Mouse (Mus musculus): ENCODE results near the gene Lag3. TPM values are rescaled to one million over a fixed set of nuclear protein-coding genes. Genes with fewer than 3 reads are reported as not detected.
"Not testable (repeated sequence)": the region's sequence is repeated elsewhere in the genome, so short reads cannot be mapped to it uniquely, and the experiment has no call there.

The Lag3 gene
- polyA plus RNA-seq, 1 experiment from 2014 or later, result 1.3 TPM

DNA sequence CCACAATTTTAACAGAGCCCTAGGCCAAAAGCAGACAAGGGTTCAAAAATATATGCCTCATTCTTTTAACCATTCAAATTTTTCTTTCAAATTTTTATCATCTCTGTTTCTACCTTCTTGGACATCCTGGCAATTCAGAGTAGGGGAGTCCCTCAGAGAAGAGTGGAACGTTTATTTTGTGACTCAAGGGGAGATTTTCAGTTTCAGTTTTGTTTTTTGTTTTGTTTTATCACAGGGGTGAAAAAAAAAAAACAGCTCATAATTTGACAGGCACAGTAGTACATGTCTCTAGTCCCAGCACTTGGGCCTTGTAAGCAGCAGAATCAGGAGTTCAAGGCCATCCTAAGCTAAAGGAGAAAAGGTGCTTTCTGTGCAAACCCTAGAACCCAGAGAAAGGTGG, 3.7 kb downstream of the Lag3 start:
- Histone ChIP-seq H3K4me3 (no peak overlapping the region), H3K9ac (no peak overlapping the region), H3K27ac (no peak overlapping the region), H3K4me2 (no peak overlapping the region), H3K9me3 (replicated peaks) (no peaks in the 10 kb centered on the region), H3K4me1 (peaks cover 47% of the 10 kb centered on the region), H3K36me3 (ENCODE audit: poor library complexity, severe bottlenecking) (peaks cover 5% of the 10 kb centered on the region), H3K27me3 (peaks cover 9% of the 10 kb centered on the region)
- ATAC-seq, result no peak
- 80% methylated on average over 1 of the region's 1 CpGs for WGBS

DNA sequence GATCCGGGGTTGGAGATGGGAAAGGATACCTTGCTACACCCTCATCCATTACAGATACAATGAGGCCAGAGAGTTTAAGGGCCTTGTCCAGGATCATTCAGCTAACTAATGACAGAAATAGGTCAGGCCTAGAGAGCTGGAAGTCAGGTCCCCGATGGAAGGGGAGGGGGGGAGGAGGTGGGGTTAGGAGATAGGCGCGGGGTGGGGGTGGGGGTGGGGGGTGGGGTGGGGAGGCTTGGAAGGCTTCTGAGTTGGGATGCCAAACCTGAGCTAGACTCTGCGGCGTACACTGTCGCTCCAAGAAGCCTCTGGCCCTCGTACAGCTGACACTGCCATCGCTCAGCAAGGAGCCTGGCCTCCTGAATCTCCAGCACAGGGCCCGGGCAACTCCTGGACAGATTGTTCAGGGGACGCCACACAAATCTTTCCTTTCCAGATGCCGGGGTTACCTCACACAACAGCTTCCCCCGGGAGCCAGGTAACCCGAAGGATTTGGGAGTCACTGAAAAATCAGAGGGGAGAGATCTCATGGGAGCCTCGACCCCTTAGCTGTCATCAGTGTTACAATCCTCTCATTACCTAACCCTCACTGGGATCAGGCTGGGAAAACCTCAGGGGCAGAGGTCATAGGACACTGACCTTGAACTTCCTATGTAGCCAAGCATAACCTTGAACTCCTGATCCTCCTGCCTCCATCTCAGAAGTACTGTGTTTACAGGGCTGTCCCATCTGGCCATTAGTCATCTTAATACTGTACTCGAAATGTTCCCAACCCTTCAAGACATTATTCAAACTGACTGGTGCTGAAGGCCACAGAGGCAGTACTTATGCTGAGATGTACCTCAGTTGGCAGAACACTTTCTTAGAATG, 6.3 kb downstream of the Lag3 start:
- Histone ChIP-seq H3K9me3 (replicated peaks) (no peaks in the 10 kb centered on the region), H3K27ac (peak overlapping the region; percentile 100), H3K4me2 (peak overlapping the region; percentile 70), H3K36me3 (ENCODE audit: poor library complexity, severe bottlenecking) (no peaks in the 10 kb centered on the region; the same call in 1 of the 2 replicates), H3K4me1 (peaks cover 33% of the 10 kb centered on the region), H3K9ac (peak overlapping the region; percentile 82), H3K27me3 (peaks cover 3% of the 10 kb centered on the region), H3K4me3 (peak overlapping the region; percentile 45)
- ATAC-seq, result peak; percentile 4; the same call in 1 of the 2 replicates
- 28% methylated on average over 13 of the region's 16 CpGs for WGBS

GRCm38 (mm10) chr6:124904161-124904981, 7.1 kb downstream of the Lag3 start:
- Histone ChIP-seq H3K4me1 (peaks cover 25% of the 10 kb centered on the region), H3K36me3 (ENCODE audit: poor library complexity, severe bottlenecking) (no peaks in the 10 kb centered on the region; the same call in 1 of the 2 replicates), H3K27ac (peak overlapping the region; percentile 100), H3K9me3 (replicated peaks) (no peaks in the 10 kb centered on the region), H3K4me2 (peak overlapping the region; percentile 70), H3K27me3 (no peaks in the 10 kb centered on the region), H3K9ac (peak overlapping the region; percentile 82), H3K4me3 (peak overlapping the region; percentile 45)
- WGBS, result 4% methylated on average over 24 of the region's 24 CpGs
- peak; percentile 79 for ATAC-seq

- peak overlapping the region; percentile 100 for H3K27ac ChIP-seq
- no peaks in the 10 kb centered on the region for H3K27me3 ChIP-seq
- H3K9ac ChIP-seq, result peak overlapping the region; percentile 82
- H3K4me1 ChIP-seq, result peaks cover 26% of the 10 kb centered on the region
- WGBS, result under 1% methylated on average over 23 of the region's 23 CpGs
- peak overlapping the region; percentile 45 for H3K4me3 ChIP-seq
- no peaks in the 10 kb centered on the region; the same call in 1 of the 2 replicates for H3K36me3 ChIP-seq (ENCODE audit: poor library complexity, severe bottlenecking)
- no peaks in the 10 kb centered on the region for H3K9me3 ChIP-seq (replicated peaks)
- H3K4me2 ChIP-seq, result peak overlapping the region; percentile 70
- ATAC-seq, result peak; percentile 86
Observed at GRCm38 (mm10) chr6:124903580-124904151, 7.8 kb downstream of the Lag3 start.

- no peak overlapping the region for H3K9ac ChIP-seq
- no peaks in the 10 kb centered on the region; the same call in 1 of the 2 replicates for H3K36me3 ChIP-seq (ENCODE audit: poor library complexity, severe bottlenecking)
- H3K4me3 ChIP-seq, result no peak overlapping the region
- no peaks in the 10 kb centered on the region for H3K9me3 ChIP-seq (replicated peaks)
- H3K4me1 ChIP-seq, result peaks cover 29% of the 10 kb centered on the region
- no peak overlapping the region for H3K4me2 ChIP-seq
- 0 out of 2 replicates have a peak overlapping the region, but pooled peaks have one; percentile 0 for H3K27ac ChIP-seq
- H3K27me3 ChIP-seq, result no peaks in the 10 kb centered on the region
- ATAC-seq, result no peak
Observed at GRCm38 (mm10) chr6:124901851-124902250, 9.7 kb downstream of the Lag3 start.

- peaks cover 29% of the 10 kb centered on the region for H3K4me1 ChIP-seq
- H3K9me3 ChIP-seq (replicated peaks), result no peaks in the 10 kb centered on the region
- no peaks in the 10 kb centered on the region for H3K36me3 ChIP-seq (ENCODE audit: poor library complexity, severe bottlenecking)
- no peak overlapping the region; the same call in 1 of the 2 replicates for H3K9ac ChIP-seq
- no peaks in the 10 kb centered on the region for H3K27me3 ChIP-seq
- no peak overlapping the region for H3K27ac ChIP-seq
- H3K4me2 ChIP-seq, result no peak overlapping the region
- H3K4me3 ChIP-seq, result no peak overlapping the region
- WGBS, result 68% methylated on average over 10 of the region's 10 CpGs
- ATAC-seq, result no peak
Observed at GRCm38 (mm10) chr6:124900801-124901480, 10.6 kb downstream of the Lag3 start.

GRCm38 (mm10) chr6:124900056-124900800, 11.3 kb downstream of the Lag3 start:
- Histone ChIP-seq H3K4me3 (no peak overlapping the region), H3K4me1 (peaks cover 25% of the 10 kb centered on the region), H3K9me3 (replicated peaks) (no peaks in the 10 kb centered on the region), H3K36me3 (ENCODE audit: poor library complexity, severe bottlenecking) (no peaks in the 10 kb centered on the region), H3K27ac (no peak overlapping the region), H3K27me3 (no peaks in the 10 kb centered on the region), H3K4me2 (no peak overlapping the region), H3K9ac (no peak overlapping the region; the same call in 1 of the 2 replicates)
- ATAC-seq, result no peak
- WGBS, result 49% methylated on average over 8 of the region's 8 CpGs

GRCm38 (mm10) chr6:124898359-124898758, 13.1 kb downstream of the Lag3 start:
- Histone ChIP-seq H3K9me3 (replicated peaks) (no peaks in the 10 kb centered on the region), H3K36me3 (ENCODE audit: poor library complexity, severe bottlenecking) (no peaks in the 10 kb centered on the region), H3K4me2 (no peak overlapping the region), H3K9ac (no peak overlapping the region), H3K4me3 (no peak overlapping the region), H3K27ac (peak overlapping the region; percentile 59), H3K4me1 (peaks cover 9% of the 10 kb centered on the region), H3K27me3 (no peaks in the 10 kb centered on the region)
- ATAC-seq, result peak; percentile 46
- 47% methylated on average over 3 of the region's 3 CpGs for WGBS

DNA sequence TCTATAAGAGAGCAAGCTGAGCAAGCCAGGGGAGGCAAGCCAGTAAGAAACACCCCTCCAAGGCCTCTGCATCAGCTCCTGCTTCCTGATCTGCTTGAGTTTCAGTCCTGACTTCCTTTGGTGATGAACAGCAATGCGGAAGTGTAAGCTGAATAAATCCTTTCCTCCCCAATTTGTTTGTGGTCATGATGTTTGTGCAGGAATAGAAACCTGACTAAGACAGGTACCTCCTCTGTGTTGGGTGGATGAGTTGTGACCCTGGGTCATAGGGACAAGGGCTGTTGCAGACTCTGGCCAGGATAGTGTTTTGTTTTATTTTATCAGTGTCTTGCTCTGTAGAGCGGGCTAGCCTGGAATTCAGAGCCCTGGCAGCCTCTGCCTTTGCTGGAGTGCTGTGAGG, 17.4 kb downstream of the Lag3 start:
- not testable (repeated sequence) for H3K9ac ChIP-seq; H3K27me3 ChIP-seq; ATAC-seq; H3K4me2 ChIP-seq; H3K27ac ChIP-seq; H3K4me1 ChIP-seq; H3K4me3 ChIP-seq; H3K9me3 ChIP-seq (replicated peaks); H3K36me3 ChIP-seq (ENCODE audit: poor library complexity, severe bottlenecking)
- WGBS, result 95% methylated on average over 2 of the region's 2 CpGs

GRCm38 (mm10) chr6:124890997-124891396, 20.5 kb downstream of the Lag3 start:
- H3K27me3 ChIP-seq, result no peaks in the 10 kb centered on the region
- no peak for ATAC-seq
- H3K9me3 ChIP-seq (replicated peaks), result peaks cover 4% of the 10 kb centered on the region; the same call in 1 of the 2 replicates
- H3K9ac ChIP-seq, result no peak overlapping the region
- H3K4me3 ChIP-seq, result no peak overlapping the region
- 69% methylated on average over 6 of the region's 6 CpGs for WGBS
- H3K4me1 ChIP-seq, result no peaks in the 10 kb centered on the region
- no peaks in the 10 kb centered on the region for H3K36me3 ChIP-seq (ENCODE audit: poor library complexity, severe bottlenecking)
- no peak overlapping the region for H3K4me2 ChIP-seq
- H3K27ac ChIP-seq, result no peak overlapping the region

DNA sequence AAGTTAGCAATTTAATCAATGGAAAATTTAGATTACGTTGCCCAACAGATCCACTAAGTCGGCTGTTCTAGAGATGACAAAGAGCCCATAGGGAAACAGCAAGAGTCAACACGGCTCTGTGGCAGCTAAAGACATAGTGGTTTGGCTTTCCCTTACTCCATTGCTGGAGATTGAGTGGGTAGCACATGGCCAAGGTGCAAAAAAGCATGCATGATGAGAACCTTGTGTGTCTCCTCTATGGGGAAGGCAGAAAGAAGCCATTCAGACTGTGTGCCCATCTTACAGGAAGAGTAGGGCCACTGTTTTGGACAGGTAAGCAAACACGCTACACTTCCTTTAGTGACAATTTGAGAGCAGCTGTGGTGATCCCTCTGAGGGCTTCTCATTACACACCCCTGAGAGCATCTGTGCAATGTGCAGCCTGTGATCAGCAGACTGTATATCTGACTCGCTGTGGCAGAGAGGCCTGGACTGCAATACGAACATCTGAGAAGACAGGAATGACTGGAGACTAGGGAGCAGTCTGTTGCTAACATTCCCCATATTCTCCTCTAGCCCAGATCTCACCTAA, 22.9 kb downstream of the Lag3 start:
- Histone ChIP-seq H3K9me3 (replicated peaks) (peaks cover 4% of the 10 kb centered on the region; the same call in 1 of the 2 replicates), H3K27ac (no peak overlapping the region), H3K36me3 (ENCODE audit: poor library complexity, severe bottlenecking) (no peaks in the 10 kb centered on the region), H3K4me3 (no peak overlapping the region), H3K4me2 (no peak overlapping the region), H3K27me3 (no peaks in the 10 kb centered on the region), H3K9ac (no peak overlapping the region), H3K4me1 (no peaks in the 10 kb centered on the region)
- 93% methylated on average over 6 of the region's 6 CpGs for WGBS
- no peak for ATAC-seq

Measured in forebrain, embryonic 13.5 days (tissue).